Mouse (Mus musculus) midbrain, embryonic 14.5 days (tissue): ENCODE measurements at regions not wholly inside any gene's neighbourhood (a gene's known extent, or its start where the extent isn't known, plus 50 kb on each side); places are given as distances from the start of the nearest gene placed in this dataset.

Source experiments
- ATAC-seq: fragments of 200-750 bp; cut with Nextera tagmentation; 2 replicates; pipeline ENCODE4 v1.8.0; 2017; ENCODE audit warnings: moderate number of reproducible peaks, moderate library complexity; ENCODE audit not compliant: low FRiP score, low TSS enrichment
- DNase-seq: peaks from one replicate; pipeline ENCODE4 v3.0.0-alpha.2; 2015
- H3K27ac ChIP-seq: fragments of 300-500 bp; sonication (generic); replicated peaks from 2 replicates; pipeline ENCODE4 v1.5.1; 2014; ENCODE audit warnings: mild to moderate bottlenecking, low read depth, low read length, moderate library complexity
- H3K27me3 ChIP-seq: fragments of 300-500 bp; sonication (generic); 2 replicates; pipeline ENCODE4 v1.6.1; 2014; ENCODE audit warnings: low read length, control low read depth, mixed read lengths; ENCODE audit not compliant: control insufficient read depth, insufficient read depth
- H3K36me3 ChIP-seq: fragments of 300-500 bp; sonication (generic); 2 replicates; pipeline ENCODE4 v1.6.1; 2014; ENCODE audit warnings: low read length, control low read depth; ENCODE audit not compliant: control insufficient read depth, insufficient read depth
- H3K4me1 ChIP-seq: fragments of 300-500 bp; sonication (generic); 2 replicates; pipeline ENCODE4 v1.6.1; 2014; ENCODE audit warnings: mild to moderate bottlenecking, antibody characterized with exemption, low read length, control low read depth; ENCODE audit not compliant: control insufficient read depth, insufficient read depth
- H3K4me2 ChIP-seq: fragments of 300-500 bp; sonication (generic); 2 replicates; pipeline ENCODE4 v1.6.1; 2014; ENCODE audit warnings: mild to moderate bottlenecking, low read length, moderate library complexity
- H3K4me3 ChIP-seq: fragments of 300-500 bp; sonication (generic); replicated peaks from 2 replicates; pipeline ENCODE4 v1.5.1; 2014; ENCODE audit warnings: low read depth, low read length
- H3K9ac ChIP-seq: fragments of 300-500 bp; sonication (generic); replicated peaks from 2 replicates; pipeline ENCODE4 v1.6.1; 2014; ENCODE audit warnings: mild to moderate bottlenecking, low read length, moderate library complexity
- H3K9me3 ChIP-seq: fragments of 300-500 bp; sonication (generic); 2 replicates; pipeline ENCODE4 v1.6.1; 2016; ENCODE audit warnings: low read length, control low read depth, mixed read lengths; ENCODE audit not compliant: control insufficient read depth
- WGBS: fragments of 180-500 bp; shearing (Covaris S2); extraction: QIAGEN DNeasy Blood & Tissue Kit; methylation state at CpG from one replicate; pipeline ENCODE4 v1.1.7; 2014; 5-methylcytosine and 5-hydroxymethylcytosine counted together

DNA sequence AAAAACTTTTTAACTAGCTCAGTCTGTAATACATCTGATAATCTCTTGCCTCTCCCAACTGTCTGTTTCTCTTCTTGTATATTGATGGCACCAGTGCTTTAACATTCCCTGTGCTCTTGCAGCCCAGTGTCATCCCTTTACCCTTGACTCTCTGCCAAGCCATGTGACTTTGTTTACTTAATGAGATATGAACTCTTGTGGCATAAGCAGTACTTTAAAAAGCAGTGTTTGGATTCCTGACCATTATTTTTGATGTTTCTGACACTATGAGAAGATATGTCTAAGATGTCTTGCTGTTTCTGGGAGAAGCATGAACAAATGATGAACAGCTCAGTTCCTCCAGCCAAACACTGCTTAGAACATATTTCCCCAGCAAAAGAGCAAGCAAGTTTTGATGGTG lies 507.5 kb downstream of the Fam181b start:
- Histone ChIP-seq H3K9me3 (no peaks in the 10 kb centered on the region), H3K4me2 (no peak overlapping the region), H3K36me3 (no peaks in the 10 kb centered on the region), H3K4me3 (no peak overlapping the region), H3K27me3 (no peaks in the 10 kb centered on the region), H3K27ac (no peak overlapping the region), H3K9ac (no peak overlapping the region), H3K4me1 (no peaks in the 10 kb centered on the region)
- no peak for DNase-seq
- no peak for ATAC-seq

DNA sequence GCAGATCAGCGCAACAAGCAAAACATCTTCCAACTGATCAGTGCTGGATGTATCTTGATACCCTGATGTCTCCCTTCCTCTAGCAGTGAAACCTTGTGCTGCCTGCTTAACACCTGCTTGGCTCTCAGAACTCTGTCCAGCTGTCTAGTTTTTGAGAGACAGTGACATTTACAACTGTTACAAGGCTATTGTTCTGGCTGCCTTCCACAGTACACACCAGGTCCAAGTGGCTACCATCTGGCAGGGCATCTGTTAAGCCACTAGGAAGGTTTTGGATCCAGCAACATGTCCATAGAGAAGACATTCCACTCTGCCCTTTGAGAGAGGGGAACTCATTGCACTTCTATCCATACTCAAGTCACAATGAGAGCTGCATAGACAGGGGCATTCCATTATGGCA lies 508.4 kb downstream of the Fam181b start:
- H3K27ac ChIP-seq, result no peak overlapping the region
- no peak overlapping the region for H3K4me3 ChIP-seq
- no peaks in the 10 kb centered on the region for H3K27me3 ChIP-seq
- no peak overlapping the region for H3K4me2 ChIP-seq
- no peak for DNase-seq
- WGBS, result 94% methylated on average over 1 of the region's 1 CpGs
- ATAC-seq, result no peak
- no peaks in the 10 kb centered on the region for H3K4me1 ChIP-seq
- no peak overlapping the region for H3K9ac ChIP-seq
- no peaks in the 10 kb centered on the region for H3K36me3 ChIP-seq
- no peaks in the 10 kb centered on the region for H3K9me3 ChIP-seq
